Mouse (Mus musculus): Measurements from ENCODE around the gene Syt8.

DNA sequence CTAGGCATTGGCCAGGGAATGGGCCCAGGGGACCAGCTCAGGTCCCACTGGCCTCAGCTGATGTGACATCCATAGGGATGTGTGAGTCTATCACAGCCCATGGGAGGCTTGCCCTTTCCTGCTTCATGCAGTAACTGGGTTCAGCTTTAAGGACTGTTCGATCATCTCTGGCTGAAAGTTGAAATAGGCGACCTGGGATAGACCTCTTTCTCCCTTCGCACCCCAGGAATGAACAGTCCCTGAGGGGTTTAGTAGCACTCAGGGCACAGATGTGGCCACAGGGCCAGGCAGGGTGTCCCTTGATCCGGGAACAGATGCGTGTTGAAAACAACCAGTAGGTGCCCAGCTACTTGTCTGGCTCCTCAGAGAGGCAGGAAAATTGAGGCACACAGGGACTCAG lies 41.6 kb downstream of the Syt8 start:
- TF ChIP-seq POLR2A (IDR thresholded peaks at IDR 0.05; ENCODE audit: insufficient read depth, low read depth, low read length) (no peak), EP300 (IDR thresholded peaks at IDR 0.05; ENCODE audit: insufficient read depth, low read depth, low read length) (no peak), CTCF (IDR thresholded peaks at IDR 0.05) (no peak)
